Mouse (Mus musculus) CD4-positive helper T cell, adult 2 months (primary cell): ENCODE results near the gene Sh3bgrl2.
A peak's percentile ranks its signal among the peaks of the same experiment; 100 is the strongest.

Experiments
- DNase-seq: peaks from one replicate; pipeline ENCODE4 v3.0.0-alpha.2; 2012; ENCODE audit warnings: low read depth, missing footprints, low spot score

Gene Sh3bgrl2

DNA sequence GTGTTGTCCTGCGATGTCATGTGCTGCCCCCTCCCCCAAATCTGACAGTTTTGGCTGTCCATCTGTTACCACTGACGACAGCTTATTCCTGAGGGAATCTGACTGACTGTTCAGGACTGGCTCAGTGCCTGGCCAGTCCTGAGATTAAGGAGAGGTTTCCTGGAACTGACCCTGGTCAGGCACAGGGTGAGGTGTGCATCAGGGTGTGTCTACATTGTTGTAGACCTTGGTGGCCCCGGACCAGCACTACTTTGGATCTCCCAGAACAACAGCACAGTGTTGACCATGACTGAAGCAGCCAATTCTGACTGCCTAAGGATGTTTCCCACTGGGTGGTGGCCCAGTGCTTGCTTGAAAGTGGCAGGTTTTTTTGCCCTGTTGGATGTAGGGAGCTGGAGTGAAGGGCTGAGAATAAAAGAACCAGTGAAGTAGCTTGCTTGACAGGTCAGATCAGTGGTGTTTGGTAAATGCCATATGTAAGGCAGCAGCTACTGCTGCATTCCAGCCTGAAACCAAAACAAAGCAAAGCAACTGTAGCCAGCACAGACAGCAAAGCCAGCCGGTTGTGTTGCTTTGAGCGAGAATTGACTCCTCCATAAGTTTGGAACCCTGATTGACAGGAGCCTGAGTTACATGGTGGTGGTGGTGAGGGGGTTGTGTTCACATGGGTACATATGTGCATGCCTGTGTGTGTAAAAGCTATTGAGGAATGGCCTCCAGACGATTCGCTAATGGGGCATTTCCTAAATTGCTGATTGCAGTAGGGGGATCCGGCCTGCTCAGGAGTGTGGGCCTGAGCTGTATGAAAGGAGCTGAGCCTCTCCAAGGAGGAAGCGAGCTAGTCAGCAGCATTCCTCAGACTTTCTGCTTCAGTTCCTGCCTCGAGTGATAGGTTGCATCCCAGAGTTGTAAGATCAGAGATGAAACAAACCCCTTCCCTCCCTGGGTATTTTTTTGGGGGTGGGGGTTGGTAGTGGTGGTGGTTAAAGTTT lies 8.9 kb downstream of the Sh3bgrl2 start:
- no peak for DNase-seq

DNA sequence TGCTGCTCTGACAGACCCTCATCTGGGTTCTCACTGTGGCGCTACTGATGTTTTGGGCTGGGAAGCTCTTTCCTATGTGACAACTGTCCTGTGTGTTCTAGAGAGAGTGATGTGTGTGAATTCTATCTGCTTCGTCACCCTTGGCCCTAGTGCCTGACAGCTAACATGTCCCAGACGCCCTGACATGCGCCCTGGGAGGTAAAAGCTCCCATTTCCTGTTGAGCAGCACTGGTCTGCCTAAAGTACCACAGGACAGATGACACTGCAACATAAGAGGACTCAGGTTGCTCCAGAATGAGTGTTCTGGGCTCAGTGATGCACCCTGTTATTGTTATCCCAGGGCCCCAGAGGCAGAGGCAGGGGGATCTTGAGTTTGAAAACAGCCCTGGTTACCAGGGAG lies 12.5 kb downstream of the Sh3bgrl2 start:
- no peak for DNase-seq

DNA sequence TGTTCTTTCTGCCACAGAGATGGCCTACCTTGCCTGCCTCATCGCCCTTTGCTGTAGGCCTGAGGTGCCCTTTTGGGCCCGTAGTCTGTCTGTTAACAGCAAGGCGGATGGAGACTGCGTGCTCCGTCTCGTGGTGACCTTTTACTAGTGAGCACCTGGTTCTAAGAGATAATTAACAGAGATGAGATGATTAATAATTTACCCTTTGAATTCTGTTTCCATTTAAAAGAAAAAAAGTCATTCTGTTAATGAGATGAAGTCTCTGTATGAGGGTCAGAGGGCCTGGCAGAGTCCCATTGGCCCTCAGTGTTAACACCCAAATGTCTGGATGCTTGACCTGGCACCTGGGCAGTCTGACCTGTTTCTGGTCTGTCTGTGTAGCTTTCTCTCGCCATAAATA lies 14.8 kb downstream of the Sh3bgrl2 start:
- no peak for DNase-seq

DNA sequence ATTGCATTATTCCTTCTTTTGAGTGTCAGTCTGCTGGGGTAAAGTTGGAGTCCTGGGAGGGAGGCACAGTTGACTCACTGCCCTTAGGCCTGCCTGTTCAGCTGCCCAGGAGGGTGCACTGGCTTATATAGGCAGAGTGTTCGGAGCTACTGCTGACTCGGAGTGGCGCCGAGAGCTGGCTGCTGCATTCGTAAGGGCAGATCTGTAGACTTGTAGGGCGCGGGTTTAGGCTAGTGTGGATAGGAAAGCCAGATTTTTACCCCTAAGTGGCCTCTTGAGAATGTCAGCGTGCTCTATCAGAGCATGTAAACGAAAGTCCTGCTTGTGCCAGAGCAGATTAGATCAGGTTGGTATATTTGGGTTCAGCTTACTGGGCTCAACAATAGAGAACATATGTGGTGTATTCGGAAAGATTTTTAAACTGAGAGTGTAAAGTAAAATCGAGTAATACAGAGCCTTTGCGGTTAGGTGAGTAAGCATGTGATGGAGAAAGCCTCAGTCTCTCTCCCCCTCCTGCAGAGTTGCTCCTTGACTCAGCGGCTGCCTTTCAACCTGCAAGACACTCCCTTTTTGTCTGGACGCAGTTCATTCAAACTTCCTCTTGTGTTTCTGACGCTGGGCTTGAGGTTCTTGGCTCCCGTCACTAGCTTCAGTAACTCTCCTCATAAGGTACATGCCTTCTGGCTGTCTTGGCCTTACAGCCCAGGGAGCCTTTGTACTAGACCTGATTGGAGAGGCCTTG lies 15.9 kb downstream of the Sh3bgrl2 start:
- DNase-seq: peak; percentile 52

- no peak for DNase-seq
Measured at GRCm38 (mm10) chr9:83564934-83565652, 17.0 kb downstream of the Sh3bgrl2 start.

DNA sequence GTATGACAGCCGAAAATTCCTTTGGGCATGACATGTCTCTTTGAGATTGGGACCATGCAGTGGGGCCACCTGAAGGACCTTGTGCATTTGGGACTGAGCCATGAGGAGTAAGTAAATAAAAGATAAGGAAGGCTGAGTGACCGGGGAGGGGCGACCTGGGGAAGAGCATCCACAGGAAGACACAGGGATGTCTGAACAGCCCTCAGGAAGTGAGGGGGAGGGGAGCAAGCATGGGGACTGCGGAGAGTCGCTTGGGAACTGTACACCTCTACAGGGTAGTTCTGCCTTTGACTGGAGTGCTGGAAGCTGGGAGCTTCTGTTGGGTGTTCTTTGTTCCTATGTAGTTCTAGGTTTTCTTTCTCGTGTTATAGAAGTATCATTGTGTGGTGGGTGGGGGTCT lies 18.0 kb downstream of the Sh3bgrl2 start:
- no peak for DNase-seq

DNA sequence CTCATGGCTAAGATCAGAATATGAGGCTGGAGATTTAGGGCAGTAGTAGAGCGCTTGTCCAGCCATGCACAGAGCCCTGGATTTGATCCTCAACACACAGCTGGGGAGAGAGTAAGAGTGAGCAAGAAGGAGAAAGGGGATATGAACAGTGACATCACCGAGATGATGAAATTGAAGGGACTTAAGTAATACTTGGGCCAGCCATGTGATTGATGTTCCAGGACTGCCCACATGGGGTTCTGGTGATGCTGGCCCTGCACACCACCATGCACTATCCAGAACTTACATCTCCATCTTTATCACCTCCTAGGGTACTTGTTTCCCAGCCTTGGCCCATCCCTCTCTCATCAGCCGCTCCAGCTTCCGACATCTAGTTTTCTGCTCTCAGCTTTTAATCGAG lies 20.0 kb downstream of the Sh3bgrl2 start:
- DNase-seq: no peak

DNA sequence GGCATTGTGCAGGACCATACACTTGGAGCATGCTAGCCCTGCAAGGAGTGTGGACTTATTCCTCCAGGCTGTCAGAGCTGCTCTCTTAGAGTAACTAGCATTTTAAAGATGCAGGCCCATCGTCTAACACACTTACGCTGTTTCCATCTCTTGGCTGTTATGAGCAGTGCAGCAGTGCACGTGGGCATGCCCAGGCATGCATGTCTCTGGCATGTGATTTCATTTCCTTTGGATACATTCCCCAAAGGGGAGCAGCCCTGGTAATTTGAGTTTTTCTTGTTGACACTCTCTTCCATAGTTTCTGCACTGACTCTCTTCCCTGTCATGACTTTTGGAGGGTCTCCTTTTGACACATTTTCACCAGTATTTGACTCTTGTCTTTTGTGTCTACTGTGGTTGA lies 20.8 kb downstream of the Sh3bgrl2 start:
- DNase-seq: no peak

GRCm38 (mm10) chr9:83569898-83570297 lies 21.8 kb downstream of the Sh3bgrl2 start:
- DNase-seq: no peak

- no peak for DNase-seq
Measured at GRCm38 (mm10) chr9:83571315-83571714, 23.2 kb downstream of the Sh3bgrl2 start.

- DNase-seq: no peak
Measured at GRCm38 (mm10) chr9:83572326-83572725, 24.2 kb downstream of the Sh3bgrl2 start.

DNA sequence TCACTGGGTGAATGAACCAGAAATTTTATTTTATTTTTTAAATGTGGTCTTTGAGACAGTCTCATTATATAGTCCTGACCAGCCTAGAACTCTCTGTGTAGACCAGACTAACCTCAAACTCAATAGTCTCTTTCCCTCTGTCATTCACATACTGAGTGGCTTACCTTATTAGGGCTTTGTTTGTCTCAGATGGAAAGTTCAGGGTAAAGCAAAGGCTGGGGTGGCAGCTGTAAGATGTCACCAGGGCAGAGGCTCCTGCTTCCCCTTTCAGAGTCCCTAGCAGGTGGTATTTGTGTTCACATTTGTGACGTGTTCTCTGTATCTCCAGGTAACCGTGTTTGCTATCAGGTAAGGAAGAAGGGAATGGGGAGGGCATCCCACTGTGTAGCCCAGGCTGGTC lies 24.7 kb downstream of the Sh3bgrl2 start:
- no peak for DNase-seq

GRCm38 (mm10) chr9:83573588-83573987 lies 25.5 kb downstream of the Sh3bgrl2 start:
- no peak for DNase-seq

GRCm38 (mm10) chr9:83575403-83575802 lies 27.3 kb downstream of the Sh3bgrl2 start:
- no peak for DNase-seq

DNA sequence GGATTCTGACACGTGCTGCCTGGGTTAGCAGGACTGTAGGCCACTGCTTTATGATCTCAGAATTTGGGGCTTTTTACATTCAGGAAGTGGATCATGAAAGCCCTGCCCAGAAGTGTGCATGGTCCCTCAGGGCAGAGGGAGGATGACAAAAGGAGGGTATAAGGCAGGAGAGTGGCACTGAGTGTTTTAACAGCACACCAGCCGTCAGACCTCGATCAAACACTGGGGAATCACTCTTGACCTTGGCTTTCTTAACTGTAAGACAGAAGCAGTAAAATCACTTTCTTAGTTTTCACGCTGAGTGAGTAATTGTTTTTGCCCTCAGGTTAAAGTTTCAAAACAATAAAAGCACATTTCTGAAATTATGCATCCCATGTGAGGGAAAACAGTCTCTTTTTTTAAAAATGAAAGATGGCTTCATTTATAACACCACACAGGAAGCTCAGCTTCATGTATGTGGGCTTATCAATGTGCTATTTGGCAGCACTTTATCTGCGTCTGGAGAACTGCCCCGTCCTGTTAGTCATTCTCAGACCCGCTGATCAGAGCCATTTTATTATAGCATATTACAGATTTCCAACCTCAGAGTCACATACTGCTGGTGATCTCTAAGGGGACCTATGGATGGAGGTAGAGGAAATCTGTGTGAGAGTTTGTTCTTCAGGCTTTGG lies 28.0 kb downstream of the Sh3bgrl2 start:
- DNase-seq: no peak

DNA sequence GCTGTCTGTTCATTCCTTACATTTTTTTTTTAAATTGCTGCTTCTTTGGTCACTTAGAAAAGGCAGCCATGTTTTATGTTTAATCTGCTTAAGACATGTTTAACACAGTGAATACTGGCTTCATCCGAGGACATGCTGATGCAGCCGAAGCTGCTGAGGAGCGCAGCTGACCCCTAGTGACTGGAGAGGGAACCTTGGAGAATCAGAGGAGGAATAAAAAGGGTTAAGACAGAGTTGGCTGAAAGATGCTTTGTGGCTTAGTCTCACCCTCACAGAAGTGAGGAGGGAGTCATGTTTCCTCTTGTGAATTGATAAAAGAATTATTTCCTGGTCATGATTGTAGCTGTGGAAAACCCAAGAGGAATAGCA lies 28.5 kb downstream of the Sh3bgrl2 start:
- peak; percentile 13 for DNase-seq

DNA sequence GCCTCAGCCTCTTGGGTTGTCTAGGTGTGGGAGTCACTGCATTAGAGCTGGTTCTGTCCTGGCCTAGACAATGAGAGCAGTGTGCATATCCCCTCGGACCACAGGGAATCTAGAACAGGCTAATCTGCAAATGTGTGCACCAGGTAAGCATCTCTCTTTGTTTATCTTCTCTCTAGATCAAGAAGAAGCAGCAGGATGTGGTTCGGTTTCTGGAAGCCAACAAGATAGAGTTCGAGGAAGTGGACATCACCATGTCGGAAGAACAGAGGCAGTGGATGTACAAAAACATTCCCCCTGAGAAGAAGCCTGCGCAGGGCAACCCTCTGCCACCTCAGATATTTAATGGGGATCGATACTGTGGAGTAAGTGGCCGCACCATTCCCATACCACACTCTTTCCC lies 29.1 kb downstream of the Sh3bgrl2 start:
- DNase-seq: peak; percentile 27

- no peak for DNase-seq
Measured at GRCm38 (mm10) chr9:83579049-83579448, 30.9 kb downstream of the Sh3bgrl2 start.

DNA sequence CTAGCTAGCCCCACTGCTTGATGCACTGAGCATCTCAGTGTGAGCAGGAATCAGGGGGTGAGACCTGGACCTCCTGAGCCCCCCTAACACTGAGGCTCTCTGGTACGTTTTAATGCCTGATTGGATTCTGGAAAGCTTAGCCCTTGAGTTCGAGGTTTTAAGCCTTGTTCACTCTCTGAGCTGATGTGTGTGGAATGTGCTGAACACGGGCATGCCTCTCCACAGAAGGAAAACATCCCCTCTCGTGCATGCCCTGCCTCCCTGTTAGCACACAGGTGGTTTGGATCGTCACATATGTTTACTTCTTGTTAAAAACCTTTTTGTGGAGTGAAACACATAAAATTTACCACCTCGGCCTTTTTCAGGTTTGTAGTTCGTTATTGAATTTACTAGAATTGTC lies 34.6 kb downstream of the Sh3bgrl2 start:
- no peak for DNase-seq

- no peak for DNase-seq
Measured at GRCm38 (mm10) chr9:83586316-83587050, 38.4 kb downstream of the Sh3bgrl2 start.

- DNase-seq: no peak
Measured at GRCm38 (mm10) chr9:83587116-83587515, 39.0 kb downstream of the Sh3bgrl2 start.
